Mouse (Mus musculus) C2C12 (cell line): Measurements from ENCODE around the gene Tmem231. TPM values are rescaled to one million over a fixed set of nuclear protein-coding genes. Genes with fewer than 3 reads are reported as not detected.

Experiments used
- H3K27me3 ChIP-seq: one replicate; pipeline ENCODE4 v1.6.1; 2011; ENCODE audit not compliant: control insufficient read depth, insufficient read depth, insufficient read length
- H3K36me3 ChIP-seq: one replicate; pipeline ENCODE4 v1.6.1; 2011; ENCODE audit not compliant: control insufficient read depth, insufficient read depth
- H3K4me3 ChIP-seq: one replicate; pipeline ENCODE4 v1.5.1; 2011; ENCODE audit warnings: mild to moderate bottlenecking, control low read depth; ENCODE audit not compliant: poor library complexity, insufficient read depth, severe bottlenecking
- H3K79me2 ChIP-seq: one replicate; pipeline ENCODE4 v1.6.1; 2011; ENCODE audit not compliant: control insufficient read depth, insufficient read depth
- H3K79me3 ChIP-seq: one replicate; pipeline ENCODE4 v1.6.1; 2011; ENCODE audit warnings: low read depth, control low read depth
- H3ac ChIP-seq: one replicate; pipeline ENCODE3; 2011; ENCODE audit warnings: low read depth; ENCODE audit not compliant: control insufficient read depth, insufficient read length
- CEBPB ChIP-seq: IDR thresholded peaks from one replicate; pipeline ENCODE4 v1.6.1; 2011; ENCODE audit warnings: low read depth, mild to moderate bottlenecking, control low read depth, moderate library complexity
- CTCF ChIP-seq: IDR thresholded peaks from one replicate; pipeline ENCODE4 v1.5.1; 2011; ENCODE audit not compliant: control insufficient read depth, insufficient read depth, insufficient read length
- FOSL1 ChIP-seq: IDR thresholded peaks from one replicate; pipeline ENCODE4 v1.8.0; 2011; ENCODE audit warnings: mild to moderate bottlenecking, low read length; ENCODE audit not compliant: poor library complexity, insufficient read depth, severe bottlenecking
- MAX ChIP-seq: IDR thresholded peaks from one replicate; pipeline ENCODE4 v1.6.1; 2011; ENCODE audit warnings: mild to moderate bottlenecking, control low read depth
- MYOD1 ChIP-seq: IDR thresholded peaks from one replicate; pipeline ENCODE4 v1.6.1; 2011; ENCODE audit warnings: low read depth; ENCODE audit not compliant: control insufficient read depth, insufficient read length
- MYOG ChIP-seq: IDR thresholded peaks from one replicate; pipeline ENCODE4 v1.6.1; 2011; ENCODE audit not compliant: control insufficient read depth, insufficient read length; ENCODE audit errors: extremely low read depth
- USF1 ChIP-seq: IDR thresholded peaks from one replicate; pipeline ENCODE4 v1.6.1; 2011; ENCODE audit warnings: low read depth, mild to moderate bottlenecking, control low read depth, moderate library complexity
- polyA plus RNA-seq: library from polyadenylated mRNA; unstranded; fragments of >200 nt; fragmentation: generic; extraction: Trizol; gene quantifications from one replicate; pipeline ENCODE4 v1.2.1, GENCODE M21; 2012; ENCODE audit warnings: missing spikeins

The Tmem231 gene
- polyA plus RNA-seq, 1 experiment, result 2.2 TPM

GRCm38 (mm10) chr8:111881591-111881990 is 52.1 kb downstream of the Tmem231 start:
- TF ChIP-seq MYOG, result no peak
- peak; percentile 81 for TF ChIP-seq CTCF
- no peak for TF ChIP-seq USF1
- H3K36me3 ChIP-seq, result no peaks in the 10 kb centered on the region

GRCm38 (mm10) chr8:111877711-111878110 is 56.0 kb downstream of the Tmem231 start:
- TF ChIP-seq MYOD1, result no peak
- TF ChIP-seq USF1, result no peak
- TF ChIP-seq MAX, result no peak
- TF ChIP-seq FOSL1, result no peak
- TF ChIP-seq CEBPB, result no peak
- no peak for TF ChIP-seq CTCF
- no peak overlapping the region for H3K4me3 ChIP-seq
- no peaks in the 10 kb centered on the region for H3K79me3 ChIP-seq
- no peaks in the 10 kb centered on the region for H3K79me2 ChIP-seq
- no peak overlapping the region for H3ac ChIP-seq
- no peaks in the 10 kb centered on the region for H3K27me3 ChIP-seq
- no peaks in the 10 kb centered on the region for H3K36me3 ChIP-seq

More at GRCm38 (mm10) chr8:111881591-111881990, 52.1 kb downstream of the Tmem231 start:
- H3K79me2 ChIP-seq, result no peaks in the 10 kb centered on the region
- no peak overlapping the region for H3ac ChIP-seq
- H3K79me3 ChIP-seq, result no peaks in the 10 kb centered on the region
- no peak overlapping the region for H3K4me3 ChIP-seq
- no peaks in the 10 kb centered on the region for H3K27me3 ChIP-seq

- Histone ChIP-seq H3K27me3 (no peaks in the 10 kb centered on the region), H3K36me3 (no peaks in the 10 kb centered on the region), H3ac (peak within 1 kb of the TSS; percentile 74), H3K79me3 (no peaks in the 10 kb centered on the region), H3K4me3 (peak within 1 kb of the TSS; percentile 52), H3K79me2 (no peaks in the 10 kb centered on the region)
- TF ChIP-seq CTCF (peak; percentile 67), USF1 (no peak), FOSL1 (no peak), MYOD1 (no peak)
These were observed 57.2 kb downstream of the Tmem231 start, which contains the start of gene Tmem170 for GRCm38 (mm10) chr8:111876355-111876948. Gene Tmem170 (minus strand): TSS chr8:111876750.

- H3K4me3 ChIP-seq, result peak overlapping the region; percentile 52
- peak overlapping the region; percentile 2 for H3ac ChIP-seq
- no peaks in the 10 kb centered on the region for H3K27me3 ChIP-seq
- TF ChIP-seq MYOD1 (no peak), FOSL1 (no peak), CEBPB (no peak), CTCF (no peak), USF1 (no peak), MAX (no peak), MYOG (no peak)
- no peaks in the 10 kb centered on the region for H3K79me3 ChIP-seq
- no peaks in the 10 kb centered on the region for H3K79me2 ChIP-seq
- H3K36me3 ChIP-seq, result no peaks in the 10 kb centered on the region
These were observed 57.9 kb downstream of the Tmem231 start for GRCm38 (mm10) chr8:111875758-111876157.

GRCm38 (mm10) chr8:111871278-111871677 is 62.4 kb downstream of the Tmem231 start:
- Histone ChIP-seq H3K79me3 (no peaks in the 10 kb centered on the region), H3K36me3 (no peaks in the 10 kb centered on the region), H3ac (no peak overlapping the region), H3K79me2 (no peaks in the 10 kb centered on the region), H3K4me3 (no peak overlapping the region), H3K27me3 (no peaks in the 10 kb centered on the region)
- TF ChIP-seq CTCF, result no peak
- no peak for TF ChIP-seq MYOG
- TF ChIP-seq CEBPB, result no peak
- no peak for TF ChIP-seq MYOD1
- no peak for TF ChIP-seq FOSL1
- no peak for TF ChIP-seq USF1
- TF ChIP-seq MAX, result no peak

- H3K79me3 ChIP-seq, result no peaks in the 10 kb centered on the region
- no peak overlapping the region for H3ac ChIP-seq
- no peaks in the 10 kb centered on the region for H3K79me2 ChIP-seq
- no peaks in the 10 kb centered on the region for H3K36me3 ChIP-seq
- TF ChIP-seq CTCF (no peak), MYOD1 (no peak), USF1 (no peak), FOSL1 (no peak), CEBPB (no peak), MAX (no peak), MYOG (no peak)
- no peaks in the 10 kb centered on the region for H3K27me3 ChIP-seq
- H3K4me3 ChIP-seq, result no peak overlapping the region
These were observed 63.3 kb downstream of the Tmem231 start for GRCm38 (mm10) chr8:111870379-111870778.
